ENCODE assay signal across 31 mouse cellular contexts in the genomic region with DNA sequence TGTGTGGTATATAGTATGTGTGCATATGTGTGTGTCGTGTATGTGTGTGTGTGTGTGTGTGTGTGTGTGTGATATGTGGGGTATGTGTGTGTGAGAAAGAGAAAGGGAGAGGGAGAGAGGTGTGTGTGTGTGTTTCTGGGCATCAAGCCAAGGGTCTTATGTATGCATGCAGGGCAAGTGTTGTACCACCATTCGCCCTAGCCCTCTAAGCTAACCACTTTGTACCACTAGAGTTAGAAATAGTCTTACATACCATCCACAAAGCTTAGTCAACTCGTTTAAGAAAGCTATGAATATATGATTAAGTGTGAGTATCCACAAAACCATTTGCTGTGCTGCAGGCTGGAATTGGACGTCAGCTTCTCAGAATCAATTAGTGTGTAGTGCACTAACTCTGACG.
DNase-seq lines count a peak whose midpoint lies in the region; ATAC-seq lines count a peak whose summit lies in the region.
"Had no signal": no experiment of that assay in that cellular context is flagged by ENCODE, and none has a peak within 500 bp of the region (broad histone marks: within the 10 kb centered on the region; RNA-seq: fewer than 3 reads in every experiment).

No protein-coding gene starts in this region.

- no peak overlapping the region for H3K4me3 ChIP-seq in heart, embryonic 13.5 days
- no peak overlapping the region for H3K4me3 ChIP-seq in heart, embryonic 11.5 days (ENCODE audit: low read depth, low read length)
- H3K4me3 ChIP-seq in lung, embryonic 16.5 days (ENCODE audit: low read length) = no peak overlapping the region
- H3K4me3 ChIP-seq in neural tube, embryonic 13.5 days = no peak overlapping the region
- no peak overlapping the region for H3K4me3 ChIP-seq in neural tube, embryonic 15.5 days (replicated peaks)
- H3K4me3 ChIP-seq: embryonic facial prominence, embryonic 12.5 days; embryonic facial prominence, embryonic 15.5 days; erythroblast, embryonic 14.5 days; forebrain, embryonic 12.5 days; forebrain, embryonic 15.5 days; gastrocnemius, adult 2 months; heart, embryonic 10.5 days; heart, embryonic 15.5 days; hindbrain, embryonic 10.5 days; hindbrain, embryonic 13.5 days had no signal

- DNase-seq in lung, postnatal 14 days = no peak
- no peak for DNase-seq in frontal cortex, postnatal 10 days (ENCODE audit: low spot score in 2 of 2)
- DNase-seq: adrenal gland, postnatal 10 days; adrenal gland, postnatal 36 days; B cell, adult 2 months; cerebellum, adult 11 months; cerebellum, adult 2 months; cerebellum, adult 9-11 months; cerebellum, postnatal 25 days; gastrocnemius, adult 2 months; gastrocnemius, postnatal 14 days; heart, adult 18-20 months; heart, postnatal 10 days; heart, postnatal 36 days had no signal

- no peaks in the 10 kb centered on the region for H3K36me3 ChIP-seq in heart, embryonic 13.5 days
- no peaks in the 10 kb centered on the region for H3K36me3 ChIP-seq in heart, embryonic 11.5 days (ENCODE audit: control insufficient read depth, insufficient read depth, low read length)
- H3K36me3 ChIP-seq in lung, embryonic 16.5 days (ENCODE audit: control insufficient read depth, insufficient read depth, low read length) = no peaks in the 10 kb centered on the region
- H3K36me3 ChIP-seq in neural tube, embryonic 13.5 days = no peaks in the 10 kb centered on the region
- H3K36me3 ChIP-seq in neural tube, embryonic 15.5 days = no peaks in the 10 kb centered on the region
- H3K36me3 ChIP-seq: embryonic facial prominence, embryonic 12.5 days; embryonic facial prominence, embryonic 15.5 days; forebrain, embryonic 12.5 days; forebrain, embryonic 15.5 days; G1E; heart, embryonic 10.5 days; heart, embryonic 15.5 days; hindbrain, embryonic 10.5 days; hindbrain, embryonic 13.5 days had no signal

- H3K4me2 ChIP-seq in heart, embryonic 13.5 days = no peak overlapping the region
- H3K4me2 ChIP-seq in heart, embryonic 11.5 days = no peak overlapping the region
- no peak overlapping the region for H3K4me2 ChIP-seq in lung, embryonic 16.5 days (ENCODE audit: low read depth, low read length)
- no peak overlapping the region for H3K4me2 ChIP-seq in neural tube, embryonic 13.5 days
- no peak overlapping the region for H3K4me2 ChIP-seq in neural tube, embryonic 15.5 days
- H3K4me2 ChIP-seq: embryonic facial prominence, embryonic 12.5 days; embryonic facial prominence, embryonic 15.5 days; forebrain, embryonic 12.5 days; forebrain, embryonic 15.5 days; heart, embryonic 15.5 days; hindbrain, embryonic 13.5 days had no signal

- no peaks in the 10 kb centered on the region for H3K9me3 ChIP-seq in heart, embryonic 13.5 days
- H3K9me3 ChIP-seq in heart, embryonic 11.5 days (replicated peaks; ENCODE audit: control insufficient read depth, low read length) = no peaks in the 10 kb centered on the region
- no peaks in the 10 kb centered on the region for H3K9me3 ChIP-seq in lung, embryonic 16.5 days (ENCODE audit: control insufficient read depth, low read length)
- H3K9me3 ChIP-seq in neural tube, embryonic 13.5 days = no peaks in the 10 kb centered on the region
- H3K9me3 ChIP-seq in neural tube, embryonic 15.5 days (replicated peaks) = no peaks in the 10 kb centered on the region
- H3K9me3 ChIP-seq: embryonic facial prominence, embryonic 12.5 days; embryonic facial prominence, embryonic 15.5 days; forebrain, embryonic 12.5 days; forebrain, embryonic 15.5 days; heart, embryonic 10.5 days; heart, embryonic 15.5 days; hindbrain, embryonic 10.5 days; hindbrain, embryonic 13.5 days had no signal

- H3K27me3 ChIP-seq in heart, embryonic 13.5 days (replicated peaks) = peaks cover 9% of the 10 kb centered on the region; the same call in 1 of the 2 replicates
- no peaks in the 10 kb centered on the region for H3K27me3 ChIP-seq in heart, embryonic 11.5 days (ENCODE audit: control insufficient read depth, insufficient read depth, low read length)
- no peaks in the 10 kb centered on the region for H3K27me3 ChIP-seq in lung, embryonic 16.5 days (ENCODE audit: control insufficient read depth, insufficient read depth, low read depth, low read length)
- no peaks in the 10 kb centered on the region for H3K27me3 ChIP-seq in neural tube, embryonic 13.5 days
- H3K27me3 ChIP-seq in neural tube, embryonic 15.5 days (replicated peaks) = no peaks in the 10 kb centered on the region
- H3K27me3 ChIP-seq: CH12.LX; embryonic facial prominence, embryonic 12.5 days; embryonic facial prominence, embryonic 15.5 days; forebrain, embryonic 12.5 days; forebrain, embryonic 15.5 days; heart, embryonic 15.5 days; hindbrain, embryonic 13.5 days; Patski had no signal

- no peak overlapping the region for H3K9ac ChIP-seq in heart, embryonic 13.5 days
- no peak overlapping the region for H3K9ac ChIP-seq in heart, embryonic 11.5 days (ENCODE audit: low read depth, low read length)
- H3K9ac ChIP-seq in lung, embryonic 16.5 days (ENCODE audit: low read length) = no peak overlapping the region
- no peak overlapping the region for H3K9ac ChIP-seq in neural tube, embryonic 13.5 days
- no peak overlapping the region for H3K9ac ChIP-seq in neural tube, embryonic 15.5 days (replicated peaks)
- H3K9ac ChIP-seq: embryonic facial prominence, embryonic 12.5 days; embryonic facial prominence, embryonic 15.5 days; forebrain, embryonic 12.5 days; forebrain, embryonic 15.5 days; heart, embryonic 15.5 days; hindbrain, embryonic 13.5 days had no signal

- H3K27ac ChIP-seq in heart, embryonic 13.5 days (replicated peaks) = 0 out of 2 replicates have a peak overlapping the region, but pooled peaks have one; percentile 20
- H3K27ac ChIP-seq in heart, embryonic 11.5 days (ENCODE audit: low read depth, low read length) = no peak overlapping the region
- H3K27ac ChIP-seq in lung, embryonic 16.5 days (ENCODE audit: low read length) = no peak overlapping the region
- H3K27ac ChIP-seq in neural tube, embryonic 13.5 days (replicated peaks) = no peak overlapping the region
- H3K27ac ChIP-seq in neural tube, embryonic 15.5 days (replicated peaks) = no peak overlapping the region
- H3K27ac ChIP-seq: embryonic facial prominence, embryonic 12.5 days; embryonic facial prominence, embryonic 15.5 days; forebrain, embryonic 12.5 days; forebrain, embryonic 15.5 days; gastrocnemius, adult 2 months; heart, embryonic 10.5 days; heart, embryonic 15.5 days; hindbrain, embryonic 13.5 days had no signal

- H3K4me1 ChIP-seq in heart, embryonic 13.5 days = peaks cover 43% of the 10 kb centered on the region
- peaks cover 16% of the 10 kb centered on the region for H3K4me1 ChIP-seq in heart, embryonic 11.5 days (ENCODE audit: control insufficient read depth, insufficient read depth, low read length)
- H3K4me1 ChIP-seq in lung, embryonic 16.5 days (replicated peaks; ENCODE audit: control insufficient read depth, insufficient read depth, low read length) = peaks cover 16% of the 10 kb centered on the region
- H3K4me1 ChIP-seq in neural tube, embryonic 13.5 days (replicated peaks) = peaks cover 45% of the 10 kb centered on the region
- H3K4me1 ChIP-seq in neural tube, embryonic 15.5 days = peaks cover 32% of the 10 kb centered on the region

- 49% methylated on average over 5 of the region's 5 CpGs for WGBS in heart, embryonic 13.5 days
- WGBS in heart, embryonic 11.5 days (ENCODE audit: insufficient replicate concordance) = 59% methylated on average over 5 of the region's 5 CpGs
- 61% methylated on average over 5 of the region's 5 CpGs for WGBS in lung, embryonic 16.5 days
- WGBS in neural tube, embryonic 13.5 days = 58% methylated on average over 5 of the region's 5 CpGs
- 49% methylated on average over 5 of the region's 5 CpGs for WGBS in neural tube, embryonic 15.5 days

- no peak for ATAC-seq in heart, embryonic 13.5 days (ENCODE audit: extremely low read depth, insufficient number of reproducible peaks, low FRiP score, low TSS enrichment)
- ATAC-seq in heart, embryonic 11.5 days (replicated peaks; ENCODE audit: insufficient number of reproducible peaks, low FRiP score, low TSS enrichment) = no peak
- ATAC-seq in lung, embryonic 16.5 days (ENCODE audit: low read depth) = peak; percentile 27; the same call in 1 of the 2 replicates
- 0 out of 2 replicates have a peak, but pooled peaks have one; percentile 19 for ATAC-seq in neural tube, embryonic 13.5 days (ENCODE audit: low read depth)
- no peak for ATAC-seq in neural tube, embryonic 15.5 days (ENCODE audit: low FRiP score)
- ATAC-seq: forebrain, embryonic 15.5 days; Patski had no signal

Comparison
In these comparisons a context has a peak if more than half of its experiments do, and no peak if none do; other contexts are left out.
1. ATAC-seq: peak in lung, embryonic 16.5 days (single experiment) and neural tube, embryonic 13.5 days (single experiment); none in heart, embryonic 13.5 days (single experiment), heart, embryonic 11.5 days (single experiment) and neural tube, embryonic 15.5 days (single experiment).